Comparison of ENCODE assay signal across 18 mouse cellular contexts in genomic region chr3:55664713-55665112, GRCm38 (mm10).
"Had no signal": no experiment of that assay in that cellular context is flagged by ENCODE, and none has a peak within 500 bp of the region (broad histone marks: within the 10 kb centered on the region; RNA-seq: fewer than 3 reads in every experiment).

No protein-coding gene starts in this region.

- H3K9ac ChIP-seq: liver, postnatal 0 days; lung, embryonic 15.5 days; midbrain, embryonic 13.5 days; midbrain, embryonic 15.5 days; neural tube, embryonic 12.5 days; stomach, embryonic 15.5 days had no signal

- H3K4me2 ChIP-seq: lung, embryonic 15.5 days; midbrain, embryonic 11.5 days; midbrain, embryonic 13.5 days; midbrain, embryonic 15.5 days; neural tube, embryonic 12.5 days; stomach, embryonic 15.5 days had no signal

- H3K27me3 ChIP-seq: lung, embryonic 15.5 days; midbrain, embryonic 13.5 days; midbrain, embryonic 15.5 days; neural tube, embryonic 12.5 days; stomach, embryonic 15.5 days had no signal

- H3K27ac ChIP-seq: macrophage; midbrain, embryonic 13.5 days; midbrain, embryonic 15.5 days; neural tube, embryonic 12.5 days; stomach, embryonic 15.5 days; stomach, postnatal 0 days had no signal

- H3K36me3 ChIP-seq: lung, embryonic 15.5 days; midbrain, embryonic 15.5 days; neural tube, embryonic 12.5 days; stomach, embryonic 15.5 days had no signal

- H3K9me3 ChIP-seq: lung, embryonic 15.5 days; midbrain, embryonic 13.5 days; midbrain, embryonic 15.5 days; neural tube, embryonic 12.5 days; stomach, embryonic 15.5 days had no signal

- H3K4me1 ChIP-seq: neural tube, embryonic 12.5 days; stomach, embryonic 15.5 days had no signal

- ATAC-seq: liver, postnatal 0 days; lung, postnatal 0 days; midbrain, embryonic 13.5 days; midbrain, embryonic 15.5 days had no signal

- H3K4me3 ChIP-seq: lung, embryonic 15.5 days; megakaryocyte, embryonic 14.5 days; midbrain, embryonic 13.5 days; midbrain, embryonic 15.5 days; neural tube, embryonic 12.5 days; stomach, embryonic 15.5 days had no signal

- DNase-seq: liver, postnatal 0 days; lung, adult 2 months; lung, postnatal 14 days; lung, postnatal 36 days; right cerebral cortex, postnatal 14 days; thymus, adult 18-20 months; thymus, postnatal 14 days; thymus, postnatal 36 days had no signal
